In the genomic region with DNA sequence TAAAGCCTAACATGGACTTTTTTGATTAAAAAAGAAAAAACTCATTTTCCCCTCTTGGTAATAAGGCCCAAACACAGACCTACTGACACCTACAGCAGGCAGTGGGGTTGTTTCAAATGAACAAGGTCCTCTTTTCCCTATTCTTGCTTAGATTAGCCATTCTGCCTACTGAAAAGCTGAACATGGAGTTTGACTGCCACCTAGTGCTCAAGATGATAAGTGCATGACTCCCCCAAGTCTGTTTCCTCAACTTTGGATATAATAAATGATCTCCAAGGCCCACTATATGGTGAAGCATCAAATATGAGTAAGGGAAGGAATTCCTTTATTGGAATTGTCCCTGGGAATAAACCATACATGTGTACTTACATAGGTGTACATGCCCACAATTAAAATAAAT, we compare ENCODE assay signal across 8 mouse cellular contexts.
DNase-seq lines count a peak whose midpoint lies in the region; ATAC-seq and TF ChIP-seq lines count a peak whose summit lies in the region.

No protein-coding gene starts in this region.

- DNase-seq in kidney, adult 8-10 months, result peak; percentile 12 to 55
- DNase-seq in brain, embryonic 18.5 days (ENCODE audit: low read depth, low spot score), result peak; percentile 47
- DNase-seq in fibroblast of lung, adult 2 months (ENCODE audit: low read depth), result peak; percentile 40
- DNase-seq in kidney, postnatal 36 days, result peak; percentile 26 to 74
- DNase-seq in midbrain, embryonic 14.5 days, result peak; percentile 83
- peak; percentile 63 for DNase-seq in thymus, postnatal 14 days

- peaks cover 62% of the 10 kb centered on the region for H3K36me3 ChIP-seq in kidney, embryonic 15.5 days
- H3K36me3 ChIP-seq in ES-Bruce4 (ENCODE audit: control insufficient read depth, insufficient read depth, low read length, poor library complexity, severe bottlenecking), result no peaks in the 10 kb centered on the region
- peaks cover 33% of the 10 kb centered on the region for H3K36me3 ChIP-seq in midbrain, embryonic 14.5 days (ENCODE audit: control insufficient read depth, insufficient read depth, low read length)

- no peak overlapping the region for H3K9ac ChIP-seq in kidney, embryonic 15.5 days
- H3K9ac ChIP-seq in ES-Bruce4 (ENCODE audit: low read depth, poor library complexity, severe bottlenecking), result no peak overlapping the region
- H3K9ac ChIP-seq in midbrain, embryonic 14.5 days (replicated peaks; ENCODE audit: low read length), result no peak overlapping the region

- ATAC-seq in kidney, embryonic 15.5 days (replicated peaks; ENCODE audit: low FRiP score), result no peak
- no peak for ATAC-seq in midbrain, embryonic 14.5 days (ENCODE audit: low FRiP score, low TSS enrichment)

- H3K4me2 ChIP-seq in kidney, embryonic 15.5 days, result no peak overlapping the region
- H3K4me2 ChIP-seq in midbrain, embryonic 14.5 days (ENCODE audit: low read length), result no peak overlapping the region

- H3K9me3 ChIP-seq in kidney, embryonic 15.5 days (replicated peaks), result no peaks in the 10 kb centered on the region
- no peaks in the 10 kb centered on the region for H3K9me3 ChIP-seq in ES-Bruce4 (replicated peaks; ENCODE audit: control insufficient read depth, insufficient read depth, low read length, poor library complexity, severe bottlenecking)
- H3K9me3 ChIP-seq in midbrain, embryonic 14.5 days (ENCODE audit: control insufficient read depth, low read length), result no peaks in the 10 kb centered on the region

- no peak for TF ChIP-seq POLR2A in ES-Bruce4 (IDR thresholded peaks at IDR 0.05; ENCODE audit: insufficient read depth, low read length)

- no peak overlapping the region for H3K4me3 ChIP-seq in kidney, embryonic 15.5 days (replicated peaks)
- H3K4me3 ChIP-seq in ES-Bruce4 (ENCODE audit: low read depth, low read length), result no peak overlapping the region
- H3K4me3 ChIP-seq in midbrain, embryonic 14.5 days (replicated peaks; ENCODE audit: low read depth, low read length), result no peak overlapping the region

- H3K27me3 ChIP-seq in kidney, embryonic 15.5 days, result no peaks in the 10 kb centered on the region
- H3K27me3 ChIP-seq in ES-Bruce4 (ENCODE audit: control insufficient read depth, insufficient read depth, low read length, poor library complexity, severe bottlenecking), result no peaks in the 10 kb centered on the region
- H3K27me3 ChIP-seq in midbrain, embryonic 14.5 days (ENCODE audit: control insufficient read depth, insufficient read depth, low read length), result no peaks in the 10 kb centered on the region

- peak; percentile 22 for TF ChIP-seq CTCF in ES-Bruce4 (IDR thresholded peaks at IDR 0.05; ENCODE audit: low read depth, low read length)

- H3K27ac ChIP-seq in kidney, embryonic 15.5 days, result no peak overlapping the region
- H3K27ac ChIP-seq in ES-Bruce4 (ENCODE audit: insufficient read depth, low read length), result no peak overlapping the region
- H3K27ac ChIP-seq in midbrain, embryonic 14.5 days (replicated peaks; ENCODE audit: low read depth, low read length), result no peak overlapping the region

- no peak for TF ChIP-seq EP300 in ES-Bruce4 (IDR thresholded peaks at IDR 0.05; ENCODE audit: insufficient read depth, low read depth, low read length)

- H3K4me1 ChIP-seq in kidney, embryonic 15.5 days, result no peaks in the 10 kb centered on the region
- no peaks in the 10 kb centered on the region for H3K4me1 ChIP-seq in ES-Bruce4 (ENCODE audit: control insufficient read depth, insufficient read depth, low read length)
- no peaks in the 10 kb centered on the region for H3K4me1 ChIP-seq in midbrain, embryonic 14.5 days (ENCODE audit: control insufficient read depth, insufficient read depth, low read length)
